Mouse (Mus musculus) lung, postnatal 0 days (tissue): ENCODE measurements around the gene Pcsk4.

ENCODE experiments used
- CTCF ChIP-seq: IDR thresholded peaks from 2 replicates; pipeline ENCODE4 v1.5.1; 2016; ENCODE audit warnings: antibody characterized with exemption, mild to moderate bottlenecking
- EP300 ChIP-seq: IDR thresholded peaks from 2 replicates; pipeline ENCODE4 v1.6.1; 2016; ENCODE audit warnings: antibody characterized with exemption, mild to moderate bottlenecking, control low read depth

- peak; percentile 74 for TF ChIP-seq EP300
- no peak for TF ChIP-seq CTCF
Measured at GRCm38 (mm10) chr10:80282481-80283441, 46.5 kb downstream of the Pcsk4 start.
